Mouse (Mus musculus): ENCODE data around the gene Cryz.
A peak's percentile ranks its signal among the peaks of the same experiment; 100 is the strongest.

DNA sequence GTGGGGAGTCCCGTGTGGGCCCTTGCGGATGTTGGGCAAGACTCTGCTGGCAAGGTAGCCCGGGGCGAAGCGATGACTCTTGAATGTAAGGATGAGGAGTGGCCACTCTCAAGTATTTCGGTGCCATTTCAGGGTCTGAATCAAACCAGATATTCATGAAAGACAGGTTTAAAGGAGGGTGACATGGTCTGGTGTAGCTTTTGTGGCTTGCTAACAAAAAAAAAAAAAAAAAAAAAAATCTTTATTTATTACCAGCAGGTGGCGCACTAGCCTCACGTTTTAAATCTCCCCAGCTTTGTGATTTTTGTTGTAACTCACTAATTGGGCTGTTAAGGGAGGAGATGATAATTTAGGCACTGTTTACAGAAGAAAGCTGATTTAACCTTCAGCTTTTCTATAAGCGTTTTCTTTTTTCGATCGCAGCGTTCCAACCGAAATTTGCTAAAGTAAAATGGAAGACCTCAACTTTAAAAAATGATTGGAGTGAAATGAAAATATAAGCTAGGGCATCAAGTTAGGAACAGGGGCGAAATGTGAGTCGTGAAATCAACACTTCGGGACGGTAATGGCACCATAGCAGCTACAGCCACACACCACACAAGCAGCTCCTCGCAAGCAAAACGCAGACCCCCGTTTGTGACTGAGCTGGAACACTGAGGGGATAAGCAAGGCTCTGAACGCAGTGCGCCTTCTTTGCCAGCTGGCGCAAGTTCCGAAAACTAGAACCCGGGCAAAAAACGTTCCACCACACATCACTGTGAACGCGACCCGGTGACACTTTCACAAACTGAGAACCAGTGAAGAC, 50.3 kb downstream of the Cryz start:
- TF ChIP-seq POLR2A (IDR thresholded peaks at IDR 0.05; ENCODE audit: insufficient read depth, low read depth, low read length), result no peak
- peak; percentile 72 for TF ChIP-seq CTCF (IDR thresholded peaks at IDR 0.05)
- no peak for TF ChIP-seq EP300 (IDR thresholded peaks at IDR 0.05; ENCODE audit: insufficient read depth, low read depth, low read length)
